Mouse (Mus musculus) ES-E14 (cell line): ENCODE results near the gene Cysrt1.

Source experiments
- HCFC1 ChIP-seq: IDR thresholded peaks from 2 replicates; pipeline ENCODE4 v1.6.1; 2012; ENCODE audit warnings: low read length, inconsistent platforms, borderline replicate concordance; ENCODE audit not compliant: insufficient read depth
- ZNF384 ChIP-seq: IDR thresholded peaks from 2 replicates; pipeline ENCODE4 v1.6.1; 2012; ENCODE audit warnings: low read depth, low read length, inconsistent platforms

GRCm38 (mm10) chr2:25290816-25291130 is 48.5 kb upstream of the Cysrt1 start:
- TF ChIP-seq HCFC1 (no peak), ZNF384 (no peak)
